Mouse (Mus musculus) left cerebral cortex, postnatal 14 days (tissue): Measurements from ENCODE around the gene Cep170b. TPM values are rescaled to one million over a fixed set of nuclear protein-coding genes. Genes with fewer than 3 reads are reported as not detected.

ENCODE experiments used
- DNase-seq, 2 experiments: peaks; one replicate each; pipeline ENCODE4 v3.0.0; 2021 to 2022; ENCODE audit warnings: low spot score in 2 of 2, mixed read lengths in 1 of 2
- intact Hi-C: fragments of 180-260 bp; cut with DNase I; formaldehyde crosslinking; loops from one replicate; pipeline ENCODE4 v1.15.1; 2025
- microRNA-seq, 2 experiments: library from miRNA; unstranded; fragments of <30 nt; microRNA quantifications; one replicate each; pipeline ENCODE4 v1.2.0; 2022
- total RNA-seq, 2 experiments: library from RNA; stranded (reverse); gene quantifications; 2 replicates each; pipeline ENCODE4 v1.2.3; 2021

Gene Cep170b
- total RNA-seq, 2 experiments from 2014 or later, result 223 to 225 TPM

GRCm38 (mm10) chr12:112791026-112791425, 70.8 kb downstream of the Cep170b start:
- intact Hi-C loops, result loop anchor here (10.0 kb wide), 1 partner anchor 46 kb away; no protein-coding TSS in a partner anchor
- no peak for DNase-seq

GRCm38 (mm10) chr12:112793601-112794355, 73.5 kb downstream of the Cep170b start:
- intact Hi-C loops, result loop anchor here (10.0 kb wide), 1 partner anchor 49 kb away; no protein-coding TSS in a partner anchor
- no peak for DNase-seq

GRCm38 (mm10) chr12:112794356-112794816, 74.1 kb downstream of the Cep170b start:
- DNase-seq, result no peak
- intact Hi-C loops, result loop anchor here (10.0 kb wide), 1 partner anchor 50 kb away; no protein-coding TSS in a partner anchor

- DNase-seq, result no peak
- intact Hi-C loops, result loop anchor here (10.0 kb wide), 1 partner anchor 50 kb away; no protein-coding TSS in a partner anchor
Observed at GRCm38 (mm10) chr12:112794998-112795397, 74.7 kb downstream of the Cep170b start.

GRCm38 (mm10) chr12:112795466-112796104, 75.3 kb downstream of the Cep170b start:
- no peak for DNase-seq
- intact Hi-C loops, result loop anchor here (10.0 kb wide), 1 partner anchor 51 kb away; no protein-coding TSS in a partner anchor

Small RNA genes lying within 50 kb of the gene (microRNA-seq; reads per million reads assigned to microRNA genes)
- gene Mir6940, result 2.1 to 10.1 reads per million in 2 experiments

Other genes starting within 250 kb of the Cep170b start
- under 1 TPM; 0.33 to 0.44 TPM for gene A530016L24Rik, start 231.0 kb upstream of the Cep170b start, total RNA-seq
- 100 to 1,000 TPM; 138 to 146 TPM for gene Tmem179, start 203.7 kb upstream of the Cep170b start, total RNA-seq
- 10 to 100 TPM; 70.1 to 84.3 TPM for gene Inf2, start 131.7 kb upstream of the Cep170b start, total RNA-seq
- 1 to 10 TPM; 6.5 to 8.4 TPM for gene Adssl1, start 100.4 kb upstream of the Cep170b start, total RNA-seq
- 10 to 100 TPM; 14.5 to 16.8 TPM for gene Siva1, start 75.8 kb upstream of the Cep170b start, total RNA-seq
- gene Akt1, start 45.6 kb upstream of the Cep170b start, total RNA-seq, result 100 to 1,000 TPM; 137 to 144 TPM
- gene Zbtb42, start 41.6 kb upstream of the Cep170b start, total RNA-seq, result under 1 TPM; 0.25 to 0.68 TPM
- gene Pld4, start 40.2 kb downstream of the Cep170b start, total RNA-seq, result 10 to 100 TPM in 1 of 2 experiments, 1 to 10 TPM in 1; 9.8 to 11.4 TPM
- 1 to 10 TPM; 8.4 to 8.8 TPM for gene Ahnak2, start 82.2 kb downstream of the Cep170b start, total RNA-seq
- gene Clba1, start 88.5 kb downstream of the Cep170b start, total RNA-seq, result 10 to 100 TPM; 16.7 to 17.0 TPM
- 1 to 10 TPM; 9.7 to 9.8 TPM for gene Cdca4, start 109.0 kb downstream of the Cep170b start, total RNA-seq
- not detected for gene Gpr132, start 147.8 kb downstream of the Cep170b start, total RNA-seq
- gene Jag2, start 209.3 kb downstream of the Cep170b start, total RNA-seq, result 10 to 100 TPM; 60.2 to 61.2 TPM
- gene Nudt14, start 221.7 kb downstream of the Cep170b start, total RNA-seq, result 10 to 100 TPM in 1 of 2 experiments, 1 to 10 TPM in 1; 9.5 to 11.0 TPM